Mouse (Mus musculus): ENCODE results near the gene Hoxa6.

DNA sequence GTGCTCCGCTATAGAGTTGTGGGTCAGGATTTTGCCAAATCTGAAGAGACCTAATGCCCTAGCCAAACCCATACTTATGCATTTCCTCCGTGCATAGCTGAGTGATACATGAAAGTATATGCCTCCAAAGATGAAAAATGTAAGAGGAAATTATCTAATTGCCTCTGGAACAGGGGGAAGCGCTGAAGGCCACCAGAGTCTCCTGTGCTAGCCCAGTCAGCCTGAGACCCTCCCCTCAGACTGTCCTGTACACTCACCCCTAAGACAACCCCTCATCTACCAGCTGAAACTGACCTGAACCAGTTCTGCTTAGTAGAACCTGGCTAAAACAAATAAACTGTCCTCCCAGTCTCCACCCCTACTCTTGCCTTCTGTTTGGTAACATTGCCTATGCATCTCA is 27.8 kb downstream of the Hoxa6 start:
- TF ChIP-seq CTCF (IDR thresholded peaks at IDR 0.05; ENCODE audit: extremely low read depth, insufficient read depth, insufficient read length, insufficient replicate concordance) (no peak), POLR2A (IDR thresholded peaks at IDR 0.05; ENCODE audit: low read depth, low read length) (no peak)

All from spleen, adult 2 months (tissue).